Mouse (Mus musculus): Measurements from ENCODE around the gene Edem2.

Gene Edem2

DNA sequence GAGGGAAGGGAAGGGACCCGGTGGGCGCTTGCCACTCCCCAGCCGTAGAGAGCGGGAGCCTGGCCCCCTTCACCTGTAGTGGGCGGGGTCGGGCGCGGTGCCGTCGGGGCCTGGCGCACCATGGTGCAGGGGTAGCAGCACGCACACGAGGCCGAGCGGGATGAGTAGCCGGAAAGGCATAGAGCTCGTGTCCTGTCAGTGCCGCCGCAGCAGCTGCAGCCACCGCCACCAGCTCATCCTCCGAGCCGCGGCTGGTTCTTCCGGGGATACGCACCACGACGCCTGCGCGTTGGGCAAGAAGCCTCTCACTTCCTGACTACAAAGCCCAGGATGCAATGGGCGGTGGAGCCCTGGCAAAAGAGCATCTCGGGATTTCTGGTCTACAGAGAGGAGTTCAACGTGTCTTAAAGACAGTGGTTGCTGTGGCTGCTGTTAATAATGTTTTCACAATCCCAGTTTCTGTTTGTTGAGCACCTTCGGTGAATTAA, at the start of gene Edem2:
TSS of gene Edem2 (minus strand) at position 318 of the 488 bp plus-strand sequence.
- DNase-seq (ENCODE audit: low spot score in 2 of 2), result peak; percentile 89 to 94

DNA sequence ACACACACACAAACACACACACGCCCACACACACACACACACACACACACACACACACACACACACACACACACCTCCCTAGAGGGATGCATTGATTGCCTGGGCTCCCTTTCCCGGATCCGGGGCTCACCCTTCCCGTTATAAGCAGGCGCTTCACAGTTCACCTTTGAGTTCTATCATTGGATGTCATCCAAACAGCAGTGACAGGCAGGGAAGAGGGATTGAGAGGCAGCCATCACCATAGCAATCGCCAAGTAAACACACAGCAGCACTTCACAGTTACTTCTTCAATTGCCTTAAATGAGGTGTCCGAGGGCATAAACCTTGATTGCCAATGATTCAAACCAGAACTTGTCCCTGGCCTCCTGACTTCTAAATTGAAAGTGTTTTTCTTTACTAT, 49.8 kb upstream of the Edem2 start:
- DNase-seq (ENCODE audit: low spot score in 2 of 2), result no peak

GRCm38 (mm10) chr2:155778004-155778403, 48.7 kb upstream of the Edem2 start:
- no peak for DNase-seq (ENCODE audit: low spot score in 2 of 2)

DNA sequence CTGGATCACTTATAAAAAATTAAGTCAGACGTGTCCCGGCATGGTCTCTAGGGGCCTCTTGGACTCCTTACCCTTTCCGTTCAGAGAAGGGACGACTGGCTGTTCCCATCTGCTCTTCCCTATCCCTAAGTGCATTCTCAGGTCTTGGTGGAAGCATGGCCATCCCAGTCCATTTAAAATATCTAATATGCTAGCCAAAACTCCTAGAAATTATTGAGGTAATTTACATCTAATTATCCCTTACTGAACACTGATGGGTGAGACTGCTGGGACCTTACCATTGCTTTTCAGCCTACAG, 48.4 kb upstream of the Edem2 start:
- no peak for DNase-seq (ENCODE audit: low spot score in 2 of 2)

DNA sequence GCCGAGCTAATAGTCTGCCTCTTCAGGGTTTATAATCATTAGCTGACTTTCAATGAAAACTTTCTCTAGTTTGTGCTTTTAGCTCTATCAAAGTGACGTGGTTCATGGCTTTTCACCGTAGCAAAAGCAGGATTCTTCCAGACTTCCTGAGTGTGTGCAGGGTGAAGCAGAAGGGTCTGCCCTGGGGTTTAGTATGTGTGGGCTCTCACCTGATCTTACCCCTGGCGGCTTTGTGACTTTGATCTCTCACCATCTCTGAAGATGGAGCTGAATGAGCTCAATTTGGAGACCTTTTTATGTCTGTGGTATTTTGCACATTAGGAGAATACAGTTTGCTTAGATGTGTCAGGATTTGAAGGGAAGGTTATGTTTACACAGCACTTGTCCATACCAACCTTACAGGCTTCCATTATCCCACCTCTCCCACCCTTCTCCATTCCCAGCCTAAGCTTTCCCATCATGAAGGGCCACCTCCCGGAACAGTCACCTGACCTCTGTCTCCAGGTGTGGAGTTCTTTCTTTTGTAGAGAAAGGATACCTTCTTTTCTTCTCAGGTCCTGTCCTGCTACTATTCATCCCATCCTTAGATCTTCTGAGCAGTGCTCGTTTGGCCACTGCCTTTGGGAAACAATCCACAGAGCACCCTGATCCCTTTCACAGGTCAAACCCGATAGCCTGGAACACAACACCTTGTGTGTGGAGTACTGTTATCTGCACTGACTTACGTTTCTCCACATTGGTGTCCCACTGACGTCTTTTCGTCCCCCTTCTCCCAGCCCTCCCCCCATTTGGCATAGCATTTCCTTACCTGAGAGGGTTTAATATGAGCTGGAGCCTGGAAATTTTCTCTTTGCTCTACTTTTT, 47.8 kb upstream of the Edem2 start:
- no peak for DNase-seq (ENCODE audit: low spot score in 2 of 2)

DNA sequence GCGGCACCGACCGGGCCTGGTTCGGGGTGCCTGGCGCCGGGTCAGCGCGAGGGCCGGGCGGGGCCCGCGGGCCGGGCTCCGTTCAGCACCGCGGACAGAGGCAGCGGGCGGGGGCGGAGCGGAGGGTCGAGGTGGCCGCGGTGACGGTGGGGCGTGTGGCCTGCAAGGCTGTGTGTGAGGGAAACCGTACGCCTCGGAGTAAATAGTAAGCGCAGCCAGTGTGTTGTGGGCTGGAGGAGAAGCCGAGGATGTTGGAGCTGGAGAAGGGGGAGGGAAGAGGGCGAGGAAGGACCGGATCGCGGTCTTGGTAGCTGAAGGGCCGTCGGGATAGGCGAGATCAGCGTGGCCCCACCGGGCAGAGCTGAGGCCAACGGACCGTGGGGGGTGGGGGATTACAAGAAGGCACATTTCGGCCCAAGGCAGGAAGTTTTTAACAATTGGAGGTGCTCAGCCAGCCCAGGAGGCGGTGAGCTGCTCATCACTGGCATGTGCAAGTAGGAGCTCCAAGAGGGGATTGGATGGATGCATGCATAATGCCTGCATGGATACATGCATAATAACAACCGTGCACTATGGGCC, 46.5 kb upstream of the Edem2 start:
- DNase-seq (ENCODE audit: low spot score in 2 of 2), result peak; percentile 34 to 79

GRCm38 (mm10) chr2:155774927-155775684, 45.8 kb upstream of the Edem2 start, which contains the start of gene Mmp24:
TSS of gene Mmp24 (plus strand) at chr2:155775342.
- DNase-seq (ENCODE audit: low spot score in 2 of 2), result no peak

GRCm38 (mm10) chr2:155774261-155774926, 45.1 kb upstream of the Edem2 start:
- DNase-seq (ENCODE audit: low spot score in 2 of 2), result no peak

DNA sequence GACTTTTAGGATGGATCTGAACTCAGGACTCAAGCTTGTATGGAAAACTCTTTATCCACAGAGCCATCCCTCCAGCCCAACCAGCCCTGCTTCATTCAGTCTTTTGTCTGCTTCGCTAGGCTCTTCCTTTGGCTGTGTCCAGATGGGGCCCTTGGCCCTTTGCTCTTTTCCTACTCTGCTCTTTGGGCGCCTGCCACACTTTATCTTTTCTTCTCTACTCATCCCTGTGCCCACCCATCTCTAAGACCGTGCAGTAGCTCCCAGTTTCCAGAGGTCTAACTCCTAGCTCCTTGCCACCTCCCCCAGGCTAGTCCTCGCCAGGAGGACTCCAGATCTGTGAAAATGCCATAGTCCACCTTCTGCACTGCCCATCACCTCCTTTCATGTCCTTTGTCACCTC, 44.4 kb upstream of the Edem2 start:
- DNase-seq (ENCODE audit: low spot score in 2 of 2), result no peak

DNA sequence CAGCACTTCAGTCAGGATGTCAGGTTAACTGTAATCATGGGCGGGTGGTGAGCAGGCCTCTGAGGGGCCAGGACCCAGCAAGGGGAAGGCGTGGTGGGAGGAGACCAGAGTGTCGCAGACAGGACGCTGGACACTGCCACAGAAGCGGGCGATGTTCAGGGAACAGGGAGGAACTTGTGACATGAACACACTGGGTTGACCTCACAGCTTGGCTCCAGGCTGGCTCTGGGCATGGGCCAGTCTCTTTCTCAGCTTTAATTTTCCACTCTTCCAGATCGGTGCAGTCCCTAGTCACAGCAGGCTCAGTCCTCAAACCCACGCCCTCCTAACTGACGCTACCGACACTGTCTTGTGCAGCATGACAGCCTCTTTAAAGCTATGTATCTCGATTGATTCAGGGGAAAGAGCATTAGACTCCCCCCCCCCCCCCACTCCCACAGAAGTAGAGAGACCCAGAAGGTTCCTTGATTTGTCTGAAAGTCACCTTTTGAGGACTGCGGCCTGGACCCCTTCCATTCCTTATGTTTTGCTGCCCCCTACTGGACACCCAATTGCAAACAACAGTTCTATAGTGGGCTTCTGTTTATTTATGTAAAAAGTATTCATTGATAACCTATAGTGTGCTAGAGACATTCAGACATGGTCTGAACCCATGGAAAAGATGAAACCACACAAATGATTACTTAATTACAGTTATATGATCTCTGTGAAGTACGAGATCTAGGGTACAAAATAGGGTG, 35.6 kb upstream of the Edem2 start:
- peak; percentile 62 to 89 for DNase-seq (ENCODE audit: low spot score in 2 of 2)

DNA sequence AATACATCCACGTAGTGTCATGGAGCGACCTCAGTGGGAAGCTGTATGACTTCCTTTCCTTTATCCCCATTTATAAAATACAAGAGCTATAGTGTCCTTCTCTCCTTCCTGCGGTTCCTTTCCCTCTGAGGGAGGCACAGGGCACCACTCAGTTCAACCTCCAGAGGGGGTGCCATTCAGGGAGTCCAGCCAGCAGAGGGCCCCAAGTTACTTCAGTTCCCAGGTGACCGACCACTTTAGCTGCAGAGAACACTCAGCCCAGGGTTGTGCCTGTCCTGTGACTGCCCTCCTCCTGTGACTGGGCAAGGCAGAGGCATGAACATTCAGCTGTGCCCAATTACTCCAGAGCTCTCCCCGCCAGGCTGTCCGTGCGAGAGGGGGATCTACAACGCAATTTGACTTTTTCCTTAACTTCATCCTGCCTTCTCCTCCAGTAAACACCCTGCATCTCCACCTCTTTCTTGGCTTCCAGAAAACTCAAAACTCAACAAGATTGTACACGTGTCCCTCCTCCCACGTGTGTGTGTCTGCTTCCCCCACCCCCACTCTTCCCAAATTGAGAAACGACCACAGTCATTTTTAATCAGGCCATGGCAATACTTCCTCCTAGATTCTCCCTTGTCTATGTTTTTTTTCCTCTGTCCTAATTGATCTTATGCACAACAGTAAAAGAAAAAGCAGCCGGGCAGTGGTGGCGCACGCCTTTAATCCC, 27.7 kb upstream of the Edem2 start:
- no peak for DNase-seq (ENCODE audit: low spot score in 2 of 2)

- DNase-seq (ENCODE audit: low spot score in 2 of 2), result peak; percentile 54 to 81
These were observed 26.5 kb upstream of the Edem2 start for GRCm38 (mm10) chr2:155755746-155756145.

DNA sequence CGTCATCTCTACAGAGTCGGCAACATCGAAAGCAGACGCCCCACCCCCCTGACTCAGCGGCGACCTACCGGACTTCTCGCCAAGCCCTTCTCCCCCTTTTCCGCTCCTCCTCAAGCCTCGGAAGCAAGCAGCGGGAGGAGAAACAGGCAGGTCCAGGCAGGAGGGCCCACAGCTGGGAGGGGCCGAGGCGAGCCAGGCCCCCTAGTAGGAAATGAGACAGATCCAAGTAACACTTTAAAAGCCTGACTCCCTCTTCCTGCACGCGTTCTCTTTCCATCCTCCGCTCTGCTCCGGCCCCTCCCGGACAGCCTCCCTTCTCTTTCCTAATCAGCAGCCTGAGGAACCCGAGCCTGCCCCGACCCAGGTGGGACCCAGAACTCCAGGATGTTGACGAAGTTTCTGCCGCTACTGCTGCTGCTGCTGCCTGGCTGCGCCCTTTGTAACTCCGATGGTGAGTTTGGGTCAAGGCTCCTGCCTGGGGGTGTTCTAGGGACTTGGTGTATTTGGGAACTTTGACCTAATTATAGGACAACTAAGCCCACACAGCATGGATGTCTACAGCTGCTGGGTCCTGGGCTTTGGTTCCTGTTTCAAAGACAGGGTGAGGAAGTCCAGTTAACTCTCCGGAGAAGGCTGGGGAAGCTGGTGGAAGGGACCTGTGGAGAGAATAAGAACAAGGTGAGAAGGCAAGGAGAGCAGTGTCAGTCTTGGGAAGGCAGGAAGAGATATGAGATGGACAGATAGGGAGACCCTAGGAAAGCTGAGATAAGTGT, 21.9 kb upstream of the Edem2 start, which contains the start of gene Procr:
TSS of gene Procr (plus strand) at position 104 of the 773 bp plus-strand sequence.
- no peak for DNase-seq (ENCODE audit: low spot score in 2 of 2)

GRCm38 (mm10) chr2:155749394-155749793, 20.1 kb upstream of the Edem2 start:
- no peak for DNase-seq (ENCODE audit: low spot score in 2 of 2)

DNA sequence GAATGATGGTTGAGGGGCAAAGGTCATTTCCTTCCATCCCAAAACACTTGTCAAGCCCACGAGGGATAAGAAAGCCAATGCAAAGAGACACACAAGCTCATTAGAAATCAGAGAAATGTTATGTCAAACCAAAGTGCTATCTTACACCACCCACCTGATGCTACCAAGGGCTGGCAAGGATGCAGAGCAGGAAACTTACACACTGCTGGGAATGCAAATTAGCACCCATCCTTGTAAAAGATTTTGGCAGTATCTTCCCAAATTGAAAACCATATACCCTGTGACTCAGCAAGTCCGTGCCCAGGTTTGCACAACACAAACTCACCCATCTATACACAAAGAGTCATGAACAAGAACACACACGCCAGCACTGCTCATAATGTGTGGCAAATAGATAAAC, 16.2 kb upstream of the Edem2 start:
- DNase-seq (ENCODE audit: low spot score in 2 of 2), result no peak

DNA sequence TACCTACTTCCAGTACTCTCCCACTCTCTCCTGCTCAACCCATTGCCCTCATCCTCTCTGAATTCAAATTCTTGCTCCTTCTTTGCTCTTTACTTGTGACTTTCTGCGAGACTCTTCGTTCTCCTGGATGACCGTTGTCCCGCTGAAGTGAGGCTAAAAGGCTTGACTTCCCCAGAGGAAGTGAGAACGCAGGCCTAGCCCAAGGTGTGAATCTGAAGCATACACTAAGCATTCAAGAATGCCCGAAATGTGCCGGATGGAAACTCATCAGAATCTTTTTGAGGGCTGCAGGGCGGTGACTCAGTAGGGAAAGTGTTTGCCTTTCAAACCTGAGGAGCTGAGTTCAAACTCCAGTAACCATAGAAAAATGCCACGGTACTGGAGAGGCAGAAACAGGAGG, 14.1 kb upstream of the Edem2 start:
- no peak for DNase-seq (ENCODE audit: low spot score in 2 of 2)

DNA sequence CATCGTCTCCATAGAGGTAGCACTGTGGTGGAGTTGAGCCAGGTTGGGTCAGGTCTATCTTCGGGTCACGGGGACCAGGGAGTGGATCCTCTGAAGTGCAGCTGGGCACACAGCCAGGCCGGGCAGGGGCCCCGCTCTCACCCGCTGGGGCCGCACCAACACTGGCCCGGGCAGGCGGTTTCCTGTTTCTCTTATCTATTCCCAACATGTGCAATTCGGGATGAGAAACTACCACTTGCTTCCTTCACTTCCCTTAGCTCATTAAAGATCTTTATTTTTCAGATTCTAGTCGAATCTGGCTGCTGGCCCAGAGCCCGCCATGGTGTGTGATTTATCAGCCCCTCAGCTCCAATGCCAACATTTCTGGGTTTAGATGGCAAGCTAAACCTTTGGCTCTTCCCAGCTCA, 13.7 kb upstream of the Edem2 start:
- peak in 1 of 2 experiments; percentile 49 for DNase-seq (ENCODE audit: low spot score in 2 of 2)

- no peak for DNase-seq (ENCODE audit: low spot score in 2 of 2)
These were observed 12.9 kb upstream of the Edem2 start for GRCm38 (mm10) chr2:155742211-155742610.

GRCm38 (mm10) chr2:155737803-155738202, 8.5 kb upstream of the Edem2 start:
- DNase-seq (ENCODE audit: low spot score in 2 of 2), result no peak

GRCm38 (mm10) chr2:155736936-155737335, 7.7 kb upstream of the Edem2 start:
- no peak for DNase-seq (ENCODE audit: low spot score in 2 of 2)

Measured in spleen, postnatal 4 days (tissue).